Mouse (Mus musculus) limb, embryonic 14.5 days (tissue): ENCODE measurements around the gene Olfr381. TPM values are rescaled to one million over a fixed set of nuclear protein-coding genes. Genes with fewer than 3 reads are reported as not detected.
"Not testable (repeated sequence)": the region's sequence is repeated elsewhere in the genome, so short reads cannot be mapped to it uniquely, and the experiment has no call there.

Source experiments
- ATAC-seq: fragments of 200-750 bp; cut with Nextera tagmentation; 2 replicates; pipeline ENCODE4 v1.8.0; 2017; ENCODE audit warnings: low read depth, moderate number of reproducible peaks, moderate TSS enrichment; ENCODE audit not compliant: low FRiP score
- DNase-seq: peaks from one replicate; pipeline ENCODE4 v3.0.0-alpha.2; 2015; ENCODE audit warnings: low spot score
- H3K27ac ChIP-seq: fragments of 300-500 bp; sonication (generic); replicated peaks from 2 replicates; pipeline ENCODE4 v1.5.1; 2014; ENCODE audit warnings: low read depth, mild to moderate bottlenecking, low read length, moderate library complexity, mixed read lengths
- H3K27me3 ChIP-seq: fragments of 300-500 bp; sonication (generic); 2 replicates; pipeline ENCODE4 v1.6.1; 2014; ENCODE audit warnings: low read length, mixed read lengths; ENCODE audit not compliant: control insufficient read depth, insufficient read depth
- H3K36me3 ChIP-seq: fragments of 300-500 bp; sonication (generic); 2 replicates; pipeline ENCODE4 v1.6.1; 2014; ENCODE audit warnings: mild to moderate bottlenecking, low read length, moderate library complexity, mixed read lengths; ENCODE audit not compliant: control insufficient read depth, insufficient read depth
- H3K4me1 ChIP-seq: fragments of 300-500 bp; sonication (generic); 2 replicates; pipeline ENCODE4 v1.6.1; 2014; ENCODE audit warnings: antibody characterized with exemption, low read length, mixed read lengths; ENCODE audit not compliant: control insufficient read depth, insufficient read depth
- H3K4me2 ChIP-seq: fragments of 300-500 bp; sonication (generic); replicated peaks from 2 replicates; pipeline ENCODE4 v1.6.1; 2014; ENCODE audit warnings: low read depth, mild to moderate bottlenecking, low read length, moderate library complexity; ENCODE audit not compliant: severe bottlenecking
- H3K4me3 ChIP-seq: fragments of 300-500 bp; sonication (generic); replicated peaks from 2 replicates; pipeline ENCODE4 v1.5.1; 2014; ENCODE audit warnings: low read length
- H3K9ac ChIP-seq: fragments of 300-500 bp; sonication (generic); 2 replicates; pipeline ENCODE4 v1.6.1; 2014; ENCODE audit warnings: mild to moderate bottlenecking, low read depth, low read length, moderate library complexity; ENCODE audit not compliant: severe bottlenecking
- H3K9me3 ChIP-seq: fragments of 300-500 bp; sonication (generic); 2 replicates; pipeline ENCODE4 v1.6.1; 2016; ENCODE audit warnings: low read length; ENCODE audit not compliant: control insufficient read depth
- POLR2A ChIP-seq: fragments of 200-500 bp; IDR thresholded peaks from 2 replicates; pipeline ENCODE4 v1.8.0; 2012; ENCODE audit warnings: inconsistent platforms, mild to moderate bottlenecking, moderate library complexity, borderline replicate concordance; ENCODE audit not compliant: insufficient read depth, insufficient read length; ENCODE audit errors: extremely low read depth
- WGBS: fragments of 180-500 bp; shearing (Covaris S2); extraction: QIAGEN DNeasy Blood & Tissue Kit; methylation state at CpG from one replicate; pipeline ENCODE4 v1.1.7; 2014; 5-methylcytosine and 5-hydroxymethylcytosine counted together
- polyA plus RNA-seq, 2 experiments: library from polyadenylated mRNA; depleted of rRNA in 1 of 2; stranded (reverse) in 1 of 2; unstranded in 1 of 2; fragments of >200 nt; fragmentation: Nextera tagmentation in 1 of 2; extraction: Ambion mirVana in 1 of 2; gene quantifications; 2 replicates each; pipeline versions ENCODE4 v1.2.1 to v1.2.3; 2012 to 2014

Gene Olfr381
- polyA plus RNA-seq (2012; rRNA removed) (not detected in 2 replicates), polyA plus RNA-seq (2014; fragmentation: Nextera tagmentation; extraction: Ambion mirVana) (not detected in 2 replicates)

- H3K9me3 ChIP-seq, result no peaks in the 10 kb centered on the region
- ATAC-seq, result no peak
- no peak within 1 kb of the TSS for H3K9ac ChIP-seq
- no peak within 1 kb of the TSS for H3K27ac ChIP-seq
- H3K4me2 ChIP-seq, result no peak within 1 kb of the TSS
- DNase-seq, result no peak
- no peaks in the 10 kb centered on the region for H3K4me1 ChIP-seq
- no peaks in the 10 kb centered on the region for H3K27me3 ChIP-seq
- no peak within 1 kb of the TSS for H3K4me3 ChIP-seq
- TF ChIP-seq POLR2A, result no peak
- H3K36me3 ChIP-seq, result no peaks in the 10 kb centered on the region
These were observed at the start of gene Olfr381 for GRCm38 (mm10) chr11:73491503-73491902. Gene Olfr381 (minus strand): TSS chr11:73491603.

DNA sequence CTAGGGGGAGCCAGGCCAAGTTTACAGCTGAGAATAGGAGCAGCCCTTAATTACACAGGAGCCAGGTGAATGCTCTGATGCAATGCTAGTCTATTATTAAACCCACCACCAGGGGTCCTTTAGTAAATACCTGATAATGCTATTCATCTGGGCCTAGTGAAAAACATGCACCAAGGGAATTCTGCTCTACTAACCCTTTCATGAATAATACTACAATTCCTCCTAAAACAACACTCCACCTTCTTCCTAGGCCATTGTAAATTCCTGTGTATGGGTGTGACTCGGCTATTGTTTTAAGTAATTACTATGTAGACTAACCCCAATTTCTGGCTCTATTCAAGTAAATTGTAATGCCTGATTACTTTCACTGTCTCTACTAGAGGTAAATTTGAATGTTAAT, 37.6 kb upstream of the Olfr381 start:
- ATAC-seq, DNase-seq, H3K27ac ChIP-seq, H3K9ac ChIP-seq, H3K4me3 ChIP-seq, H3K27me3 ChIP-seq, H3K4me2 ChIP-seq, H3K9me3 ChIP-seq, H3K4me1 ChIP-seq, H3K36me3 ChIP-seq: not testable (repeated sequence)
- WGBS, result 89% methylated on average over 1 of the region's 1 CpGs

DNA sequence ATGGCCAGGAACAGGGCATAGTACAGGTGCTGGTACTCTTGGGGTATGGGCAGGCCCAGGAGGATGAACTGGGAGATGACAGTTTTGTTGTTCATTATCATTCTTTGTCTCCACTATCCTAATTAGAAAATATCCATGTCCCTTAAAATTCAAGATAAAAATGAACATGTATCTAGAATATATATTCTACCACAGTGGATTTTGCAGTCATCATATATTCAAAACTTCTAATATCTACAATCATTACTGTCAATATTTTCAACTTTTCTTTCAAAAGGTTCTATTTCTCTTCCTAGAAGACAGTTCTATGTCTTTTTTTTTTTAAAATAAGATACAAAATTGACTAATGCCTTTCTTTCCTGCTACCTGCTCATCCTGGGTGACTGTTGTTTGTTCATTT, 25.7 kb upstream of the Olfr381 start, which contains the start of gene Olfr382:
TSS of gene Olfr382 (minus strand) at position 101 of the 400 bp plus-strand sequence.
- no peak for ATAC-seq
- H3K27ac ChIP-seq, result no peak within 1 kb of the TSS
- H3K27me3 ChIP-seq, result no peaks in the 10 kb centered on the region
- H3K4me2 ChIP-seq, result no peak within 1 kb of the TSS
- H3K36me3 ChIP-seq, result no peaks in the 10 kb centered on the region
- no peaks in the 10 kb centered on the region for H3K4me1 ChIP-seq
- H3K9ac ChIP-seq, result no peak within 1 kb of the TSS
- TF ChIP-seq POLR2A, result no peak
- H3K4me3 ChIP-seq, result no peak within 1 kb of the TSS
- DNase-seq, result no peak
- no peaks in the 10 kb centered on the region for H3K9me3 ChIP-seq

GRCm38 (mm10) chr11:73457408-73457807, 34.0 kb downstream of the Olfr381 start, which contains the start of gene Olfr380:
Gene Olfr380 (minus strand): TSS chr11:73457508.
- H3K4me2 ChIP-seq, result no peak within 1 kb of the TSS
- no peak within 1 kb of the TSS for H3K27ac ChIP-seq
- H3K27me3 ChIP-seq, result no peaks in the 10 kb centered on the region
- no peaks in the 10 kb centered on the region for H3K4me1 ChIP-seq
- no peak within 1 kb of the TSS for H3K4me3 ChIP-seq
- DNase-seq (no peak), ATAC-seq (no peak)
- 91% methylated on average over 1 of the region's 1 CpGs for WGBS
- TF ChIP-seq POLR2A, result no peak
- H3K9me3 ChIP-seq, result no peaks in the 10 kb centered on the region
- no peak within 1 kb of the TSS for H3K9ac ChIP-seq
- H3K36me3 ChIP-seq, result no peaks in the 10 kb centered on the region

Other genes starting within 250 kb of the Olfr381 start
- 0.41 and 0.54 TPM in 2 replicates for gene Trpv3, start 224.2 kb downstream of the Olfr381 start, polyA plus RNA-seq (2012; rRNA removed)
- 0.47 and 0.55 TPM in 2 replicates for gene Trpv3, start 224.2 kb downstream of the Olfr381 start, polyA plus RNA-seq (2014; fragmentation: Nextera tagmentation; extraction: Ambion mirVana)
- gene Aspa, start 162.0 kb downstream of the Olfr381 start, polyA plus RNA-seq (2012; rRNA removed), result 1.1 TPM in 2 replicates
- gene Aspa, start 162.0 kb downstream of the Olfr381 start, polyA plus RNA-seq (2014; fragmentation: Nextera tagmentation; extraction: Ambion mirVana), result 0.76 and 1.0 TPM in 2 replicates
- not detected in 2 replicates for gene Gm49340, start 161.9 kb downstream of the Olfr381 start, polyA plus RNA-seq (2012; rRNA removed)
- gene Gm49340, start 161.9 kb downstream of the Olfr381 start, polyA plus RNA-seq (2014; fragmentation: Nextera tagmentation; extraction: Ambion mirVana), result not detected in 2 replicates
- gene Spata22, start 161.9 kb downstream of the Olfr381 start, polyA plus RNA-seq (2012; rRNA removed), result not detected in 2 replicates
- not detected in 2 replicates for gene Spata22, start 161.9 kb downstream of the Olfr381 start, polyA plus RNA-seq (2014; fragmentation: Nextera tagmentation; extraction: Ambion mirVana)
- gene Olfr20, start 140.8 kb downstream of the Olfr381 start, polyA plus RNA-seq (2012; rRNA removed), result not detected in 2 replicates
- gene Olfr20, start 140.8 kb downstream of the Olfr381 start, polyA plus RNA-seq (2014; fragmentation: Nextera tagmentation; extraction: Ambion mirVana), result not detected in 2 replicates
- not detected in 2 replicates for gene Olfr376, start 120.4 kb downstream of the Olfr381 start, polyA plus RNA-seq (2012; rRNA removed)
- not detected in 2 replicates for gene Olfr376, start 120.4 kb downstream of the Olfr381 start, polyA plus RNA-seq (2014; fragmentation: Nextera tagmentation; extraction: Ambion mirVana)
- not detected in 2 replicates for gene Olfr1, start 92.0 kb downstream of the Olfr381 start, polyA plus RNA-seq (2012; rRNA removed)
- not detected in 2 replicates for gene Olfr1, start 92.0 kb downstream of the Olfr381 start, polyA plus RNA-seq (2014; fragmentation: Nextera tagmentation; extraction: Ambion mirVana)
- gene Olfr378, start 63.1 kb downstream of the Olfr381 start, polyA plus RNA-seq (2012; rRNA removed), result not detected in 2 replicates
- gene Olfr378, start 63.1 kb downstream of the Olfr381 start, polyA plus RNA-seq (2014; fragmentation: Nextera tagmentation; extraction: Ambion mirVana), result not detected in 2 replicates
- not detected in 2 replicates for gene Olfr380, start 34.1 kb downstream of the Olfr381 start, polyA plus RNA-seq (2012; rRNA removed)
- not detected in 2 replicates for gene Olfr380, start 34.1 kb downstream of the Olfr381 start, polyA plus RNA-seq (2014; fragmentation: Nextera tagmentation; extraction: Ambion mirVana)
- gene Olfr382, start 25.6 kb upstream of the Olfr381 start, polyA plus RNA-seq (2012; rRNA removed), result not detected in 2 replicates
- not detected in 2 replicates for gene Olfr382, start 25.6 kb upstream of the Olfr381 start, polyA plus RNA-seq (2014; fragmentation: Nextera tagmentation; extraction: Ambion mirVana)
- not detected in 2 replicates for gene Olfr385, start 101.4 kb upstream of the Olfr381 start, polyA plus RNA-seq (2012; rRNA removed)
- not detected in 2 replicates for gene Olfr385, start 101.4 kb upstream of the Olfr381 start, polyA plus RNA-seq (2014; fragmentation: Nextera tagmentation; extraction: Ambion mirVana)
- not detected in 2 replicates for gene Olfr384, start 107.0 kb upstream of the Olfr381 start, polyA plus RNA-seq (2012; rRNA removed)
- not detected in 2 replicates for gene Olfr384, start 107.0 kb upstream of the Olfr381 start, polyA plus RNA-seq (2014; fragmentation: Nextera tagmentation; extraction: Ambion mirVana)
- not detected in 2 replicates for gene Zfp735, start 197.2 kb upstream of the Olfr381 start, polyA plus RNA-seq (2012; rRNA removed)
- gene Zfp735, start 197.2 kb upstream of the Olfr381 start, polyA plus RNA-seq (2014; fragmentation: Nextera tagmentation; extraction: Ambion mirVana), result not detected in 2 replicates